Mouse (Mus musculus) neural tube, embryonic 12.5 days (tissue): ENCODE measurements around the gene Psma4. TPM values are rescaled to one million over a fixed set of nuclear protein-coding genes. Genes with fewer than 3 reads are reported as not detected.
"Not testable (repeated sequence)": the region's sequence is repeated elsewhere in the genome, so short reads cannot be mapped to it uniquely, and the experiment has no call there.

Source experiments
- ATAC-seq: fragments of 200-750 bp; cut with Nextera tagmentation; 2 replicates; pipeline ENCODE4 v1.8.0; 2017; ENCODE audit warnings: low read depth, mild to moderate bottlenecking, moderate TSS enrichment, moderate library complexity; ENCODE audit not compliant: low FRiP score
- H3K27ac ChIP-seq: fragments of 300-500 bp; sonication (generic); 2 replicates; pipeline ENCODE4 v1.5.1; 2016
- H3K27me3 ChIP-seq: fragments of 300-500 bp; sonication (generic); replicated peaks from 2 replicates; pipeline ENCODE4 v1.6.1; 2016; ENCODE audit warnings: mild to moderate bottlenecking
- H3K36me3 ChIP-seq: fragments of 300-500 bp; sonication (generic); 2 replicates; pipeline ENCODE4 v1.6.1; 2016; ENCODE audit warnings: mild to moderate bottlenecking
- H3K4me1 ChIP-seq: fragments of 300-500 bp; sonication (generic); 2 replicates; pipeline ENCODE4 v1.6.1; 2016
- H3K4me2 ChIP-seq: fragments of 300-500 bp; sonication (generic); replicated peaks from 2 replicates; pipeline ENCODE4 v1.6.1; 2016; ENCODE audit warnings: mild to moderate bottlenecking
- H3K4me3 ChIP-seq: fragments of 300-500 bp; sonication (generic); 2 replicates; pipeline ENCODE4 v1.5.1; 2016
- H3K9ac ChIP-seq: fragments of 300-500 bp; sonication (generic); 2 replicates; pipeline ENCODE4 v1.6.1; 2016; ENCODE audit warnings: mild to moderate bottlenecking
- H3K9me3 ChIP-seq: fragments of 300-500 bp; sonication (generic); 2 replicates; pipeline ENCODE4 v1.6.1; 2016; ENCODE audit warnings: mild to moderate bottlenecking
- WGBS: fragments of 180-500 bp; shearing (Covaris S2); methylation state at CpG from one replicate; pipeline ENCODE4 v1.1.7; 2016; 5-methylcytosine and 5-hydroxymethylcytosine counted together
- polyA plus RNA-seq: library from polyadenylated mRNA; unstranded; fragments of >200 nt; fragmentation: Nextera tagmentation; extraction: Ambion mirVana; gene quantifications from 2 replicates; pipeline ENCODE4 v1.2.1, GENCODE M21; 2016

Gene Psma4
- polyA plus RNA-seq, 1 experiment from 2014 or later, result 282 TPM

GRCm38 (mm10) chr9:54944467-54944866, 6.1 kb upstream of the Psma4 start:
- Histone ChIP-seq H3K4me1 (no peaks in the 10 kb centered on the region), H3K27ac (no peak overlapping the region), H3K27me3 (no peaks in the 10 kb centered on the region), H3K4me2 (no peak overlapping the region), H3K9ac (no peak overlapping the region), H3K9me3 (no peaks in the 10 kb centered on the region), H3K4me3 (no peak overlapping the region), H3K36me3 (no peaks in the 10 kb centered on the region)
- no peak for ATAC-seq
- 78% methylated on average over 2 of the region's 2 CpGs for WGBS

DNA sequence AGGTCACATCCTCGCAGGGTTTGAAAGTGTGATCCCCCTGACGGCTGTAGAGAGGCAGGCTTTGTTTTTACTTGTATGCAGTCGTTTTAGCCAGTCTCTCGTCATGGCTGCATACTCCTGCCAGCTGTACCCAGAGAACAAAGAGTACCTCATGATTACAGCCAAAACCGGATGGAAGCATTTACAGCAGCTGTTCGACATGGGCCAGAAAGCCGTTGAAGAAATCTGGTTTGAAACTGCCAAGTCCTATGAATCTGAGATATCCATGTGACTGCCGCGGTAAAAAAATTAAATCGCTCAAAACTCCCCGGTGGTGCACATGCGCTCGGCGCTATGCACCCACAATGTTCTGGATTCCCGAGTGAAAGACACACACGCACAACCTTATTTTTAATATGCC, 4.3 kb upstream of the Psma4 start:
- no peaks in the 10 kb centered on the region for H3K9me3 ChIP-seq
- H3K4me3 ChIP-seq, result no peak overlapping the region
- ATAC-seq, result no peak
- H3K4me2 ChIP-seq, result no peak overlapping the region
- H3K27ac ChIP-seq, result no peak overlapping the region
- peaks cover 2% of the 10 kb centered on the region for H3K4me1 ChIP-seq
- no peaks in the 10 kb centered on the region for H3K36me3 ChIP-seq
- H3K27me3 ChIP-seq, result no peaks in the 10 kb centered on the region
- 71% methylated on average over 16 of the region's 16 CpGs for WGBS
- H3K9ac ChIP-seq, result no peak overlapping the region

GRCm38 (mm10) chr9:54949465-54949864, 1.1 kb upstream of the Psma4 start:
- no peak for ATAC-seq
- H3K9me3 ChIP-seq, result no peaks in the 10 kb centered on the region
- H3K36me3 ChIP-seq, result peaks cover 15% of the 10 kb centered on the region
- no peak overlapping the region for H3K4me3 ChIP-seq
- H3K27me3 ChIP-seq, result no peaks in the 10 kb centered on the region
- H3K9ac ChIP-seq, result no peak overlapping the region
- peaks cover 11% of the 10 kb centered on the region for H3K4me1 ChIP-seq
- H3K27ac ChIP-seq, result no peak overlapping the region
- H3K4me2 ChIP-seq, result no peak overlapping the region

DNA sequence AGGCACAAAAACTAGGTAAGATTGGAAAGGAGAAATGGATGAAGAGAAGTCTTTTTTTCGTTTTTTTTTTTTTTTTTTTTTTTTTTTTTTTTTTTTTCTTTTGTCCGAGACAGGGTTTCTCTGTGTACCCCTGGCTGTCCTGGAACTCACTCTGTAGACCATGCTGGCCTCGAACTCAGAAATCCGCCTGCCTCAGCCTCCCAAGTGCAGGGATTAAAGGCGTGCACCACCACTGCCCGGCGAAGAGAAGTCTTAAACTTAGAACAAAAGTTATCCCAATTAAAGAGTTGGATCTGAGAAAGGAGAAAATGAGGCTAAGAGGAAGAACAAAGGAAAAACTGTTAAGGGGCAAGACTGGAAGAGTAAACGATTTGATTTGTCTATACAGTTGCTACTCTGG, 428 bp upstream of the Psma4 start:
- WGBS, result 52% methylated on average over 8 of the region's 8 CpGs

DNA sequence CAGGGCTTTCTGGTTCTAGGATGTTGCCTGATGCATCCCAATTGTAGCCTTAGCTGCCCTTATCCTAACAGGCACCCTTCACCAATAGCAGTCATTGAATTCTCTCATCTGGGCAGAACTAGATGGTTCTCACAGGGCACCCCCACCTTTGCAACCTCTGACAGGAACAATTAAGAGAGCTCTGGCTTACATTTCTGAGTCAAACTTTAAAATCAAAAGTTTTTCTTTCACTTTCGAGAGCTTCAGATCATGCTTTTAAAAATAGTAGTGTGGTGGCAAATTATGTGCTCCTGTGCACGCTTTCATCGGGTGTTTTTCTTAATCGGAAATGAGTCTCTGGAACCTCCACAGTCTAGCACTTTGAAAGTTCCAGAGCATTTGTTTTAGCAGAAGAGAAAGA, 10.5 kb downstream of the Psma4 start:
- Histone ChIP-seq H3K4me2 (no peak overlapping the region), H3K9me3 (peaks cover 4% of the 10 kb centered on the region; the same call in 1 of the 2 replicates), H3K4me1 (no peaks in the 10 kb centered on the region), H3K9ac (no peak overlapping the region), H3K36me3 (peaks cover 42% of the 10 kb centered on the region), H3K4me3 (no peak overlapping the region), H3K27me3 (no peaks in the 10 kb centered on the region), H3K27ac (no peak overlapping the region)
- WGBS, result 96% methylated on average over 4 of the region's 4 CpGs
- no peak for ATAC-seq

More for the DNA sequence above, 428 bp upstream of the Psma4 start:
- peaks cover 11% of the 10 kb centered on the region for H3K4me1 ChIP-seq
- H3K9ac ChIP-seq, result peak overlapping the region; percentile 35; the same call in 1 of the 2 replicates
- H3K36me3 ChIP-seq, result peaks cover 19% of the 10 kb centered on the region
- H3K4me3 ChIP-seq, result peak overlapping the region; percentile 76
- not testable (repeated sequence) for H3K27ac ChIP-seq, H3K27me3 ChIP-seq, H3K9me3 ChIP-seq
- peak overlapping the region; percentile 72 for H3K4me2 ChIP-seq
- 0 out of 2 replicates have a peak, but pooled peaks have one; percentile 39 for ATAC-seq

GRCm38 (mm10) chr9:54963669-54964068, 13.1 kb downstream of the Psma4 start:
- H3K4me3 ChIP-seq, result no peak overlapping the region
- ATAC-seq, result no peak
- peaks cover 4% of the 10 kb centered on the region; the same call in 1 of the 2 replicates for H3K9me3 ChIP-seq

DNA sequence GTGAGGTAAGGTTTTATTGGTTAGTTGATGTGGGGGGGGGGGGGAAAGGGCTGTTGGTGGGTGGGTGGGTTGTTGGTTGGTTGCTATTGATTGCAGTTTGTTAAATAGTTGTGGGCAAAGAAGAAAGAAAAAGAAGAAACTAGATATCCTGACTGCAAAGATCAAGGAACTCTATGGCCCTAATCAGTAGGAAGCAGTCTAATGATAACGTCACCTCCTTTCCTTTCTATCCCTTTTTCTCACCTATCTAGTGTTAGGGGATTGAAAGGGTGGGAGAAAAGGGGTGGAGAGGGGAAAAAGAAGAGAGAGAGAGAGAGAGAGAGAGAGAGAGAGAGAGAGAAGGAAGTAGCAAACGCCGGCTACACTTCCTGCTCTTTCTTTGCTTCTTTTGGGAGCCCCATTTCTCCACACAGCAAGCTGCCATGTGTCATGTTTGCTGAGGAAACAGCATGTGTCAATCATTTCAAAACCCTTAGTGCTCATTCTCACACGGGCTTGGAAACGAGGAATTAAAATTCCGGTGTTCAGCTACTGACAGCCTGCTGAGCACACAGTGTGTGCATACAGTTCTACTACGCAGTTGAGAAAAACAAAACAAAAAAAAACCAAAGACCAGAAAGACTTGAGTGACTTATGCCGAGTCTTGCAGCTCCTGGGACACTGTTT, 19.5 kb downstream of the Psma4 start:
- Histone ChIP-seq H3K36me3 (no peaks in the 10 kb centered on the region), H3K9me3 (no peaks in the 10 kb centered on the region), H3K4me1 (no peaks in the 10 kb centered on the region), H3K27ac (no peak overlapping the region), H3K4me2 (no peak overlapping the region), H3K4me3 (no peak overlapping the region), H3K27me3 (no peaks in the 10 kb centered on the region), H3K9ac (no peak overlapping the region)
- no peak for ATAC-seq
- WGBS, result 81% methylated on average over 8 of the region's 8 CpGs

More at GRCm38 (mm10) chr9:54963669-54964068, 13.1 kb downstream of the Psma4 start:
- Histone ChIP-seq H3K36me3 (peaks cover 16% of the 10 kb centered on the region), H3K9ac (no peak overlapping the region), H3K4me2 (no peak overlapping the region), H3K27me3 (no peaks in the 10 kb centered on the region), H3K27ac (no peak overlapping the region), H3K4me1 (no peaks in the 10 kb centered on the region)

- Histone ChIP-seq H3K27me3 (peaks cover 14% of the 10 kb centered on the region), H3K4me1 (peaks cover 11% of the 10 kb centered on the region), H3K4me2 (peak within 1 kb of the TSS; percentile 83), H3K9ac (peak within 1 kb of the TSS; percentile 64), H3K9me3 (no peaks in the 10 kb centered on the region), H3K4me3 (peak within 1 kb of the TSS; percentile 61), H3K27ac (no peak within 1 kb of the TSS), H3K36me3 (no peaks in the 10 kb centered on the region)
- WGBS, result 54% methylated on average over 8 of the region's 8 CpGs
- ATAC-seq, result no peak
These were observed 30.1 kb downstream of the Psma4 start, which contains the start of gene Chrna5 for GRCm38 (mm10) chr9:54980674-54981073. TSS of gene Chrna5 (plus strand) at chr9:54980880.

DNA sequence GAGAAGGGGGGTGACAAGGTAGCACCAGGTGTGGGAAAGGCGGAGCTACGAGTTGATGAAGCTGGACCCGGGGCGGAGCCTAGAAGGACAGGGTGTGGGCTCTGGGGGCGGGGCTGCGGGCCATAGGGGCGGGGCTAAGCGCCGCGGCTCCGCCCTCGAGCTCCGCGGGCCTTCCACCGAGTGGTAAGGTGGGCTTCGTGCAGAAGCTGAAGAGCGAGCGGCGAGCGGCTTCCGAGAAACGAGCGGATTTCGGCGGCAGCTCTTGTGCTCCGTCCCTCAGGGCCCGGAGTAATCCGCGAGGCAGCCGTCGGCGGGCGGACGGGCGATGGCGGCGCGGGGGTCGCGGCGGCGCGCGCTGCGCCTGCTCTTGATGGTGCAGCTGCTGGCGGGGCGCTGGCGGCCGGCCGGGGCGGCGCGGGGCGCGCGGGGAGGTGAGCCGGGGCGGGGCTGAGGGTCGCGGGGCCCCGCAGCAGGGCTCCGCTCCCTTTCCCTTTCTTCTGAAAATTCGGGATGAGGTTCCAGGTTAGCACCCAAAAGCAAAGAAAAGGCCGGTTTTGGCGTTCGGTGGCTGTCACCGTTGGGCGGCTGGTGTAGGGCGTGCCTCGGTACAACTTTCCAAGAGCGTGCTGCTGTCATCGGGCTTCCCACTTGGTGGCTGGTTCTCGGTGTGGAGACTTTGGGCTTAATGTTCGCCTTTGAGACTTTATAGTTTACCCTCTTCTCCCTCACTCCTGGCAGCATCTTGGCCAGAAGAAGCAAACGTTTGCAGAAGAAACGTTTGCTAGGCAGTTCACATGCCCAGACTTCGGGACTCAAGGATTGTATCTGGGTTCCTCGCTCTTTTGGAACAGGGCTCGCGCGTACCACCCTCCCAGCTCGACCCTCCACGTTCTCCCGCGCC, 31.0 kb downstream of the Psma4 start:
- peaks cover 11% of the 10 kb centered on the region for H3K4me1 ChIP-seq

DNA sequence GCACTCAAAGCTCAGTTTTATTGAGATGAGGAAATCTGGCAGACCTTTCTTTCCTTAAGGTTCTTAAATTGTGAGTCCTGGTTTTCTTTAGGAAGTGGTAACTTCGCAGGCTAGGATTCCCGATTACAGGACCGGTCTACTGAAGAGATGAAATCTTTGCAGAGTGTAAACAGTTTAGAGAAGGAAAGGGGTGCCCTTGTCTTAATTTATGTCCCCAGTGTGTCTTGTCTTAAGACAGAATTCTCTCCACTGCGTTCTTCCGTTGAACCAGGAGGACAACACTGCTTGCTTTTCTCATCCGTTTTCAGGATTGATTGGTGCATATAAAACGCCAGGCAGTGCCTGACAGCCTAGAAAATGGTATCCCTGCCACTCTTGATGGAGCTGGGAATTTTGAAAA, 31.8 kb downstream of the Psma4 start:
- no peak for ATAC-seq
- 4% methylated on average over 7 of the region's 7 CpGs for WGBS
- Histone ChIP-seq H3K27ac (no peak overlapping the region), H3K9ac (no peak overlapping the region), H3K4me2 (peak overlapping the region; percentile 83), H3K9me3 (no peaks in the 10 kb centered on the region), H3K4me1 (peaks cover 11% of the 10 kb centered on the region), H3K27me3 (peaks cover 14% of the 10 kb centered on the region), H3K4me3 (peak overlapping the region; percentile 61; the same call in 1 of the 2 replicates), H3K36me3 (no peaks in the 10 kb centered on the region)

More for the DNA sequence above, 31.0 kb downstream of the Psma4 start:
- peak; percentile 93 for ATAC-seq
- Histone ChIP-seq H3K36me3 (no peaks in the 10 kb centered on the region), H3K27ac (no peak overlapping the region), H3K27me3 (peaks cover 14% of the 10 kb centered on the region), H3K9ac (peak overlapping the region; percentile 64), H3K9me3 (no peaks in the 10 kb centered on the region), H3K4me2 (peak overlapping the region; percentile 83), H3K4me3 (peak overlapping the region; percentile 61)
- WGBS, result under 1% methylated on average over 85 of the region's 85 CpGs

GRCm38 (mm10) chr9:54990362-54990761, 39.8 kb downstream of the Psma4 start:
- Histone ChIP-seq H3K27me3 (no peaks in the 10 kb centered on the region), H3K9me3 (no peaks in the 10 kb centered on the region), H3K4me1 (no peaks in the 10 kb centered on the region), H3K36me3 (no peaks in the 10 kb centered on the region), H3K4me3 (no peak overlapping the region), H3K4me2 (no peak overlapping the region), H3K27ac (no peak overlapping the region), H3K9ac (no peak overlapping the region)
- WGBS, result 83% methylated on average over 3 of the region's 3 CpGs
- ATAC-seq, result no peak

GRCm38 (mm10) chr9:54994381-54994780, 43.8 kb downstream of the Psma4 start:
- ATAC-seq, result no peak
- Histone ChIP-seq H3K4me3 (no peak overlapping the region), H3K36me3 (no peaks in the 10 kb centered on the region), H3K9ac (no peak overlapping the region), H3K27ac (no peak overlapping the region), H3K4me1 (no peaks in the 10 kb centered on the region), H3K4me2 (no peak overlapping the region), H3K9me3 (no peaks in the 10 kb centered on the region), H3K27me3 (no peaks in the 10 kb centered on the region)
- 48% methylated on average over 3 of the region's 3 CpGs for WGBS
